Mouse (Mus musculus) right cerebral cortex, postnatal 14 days (tissue): ENCODE results near the gene Abi3.

Experiments used
- DNase-seq: peaks from one replicate; pipeline ENCODE4 v3.0.0; 2022

Gene Abi3

DNA sequence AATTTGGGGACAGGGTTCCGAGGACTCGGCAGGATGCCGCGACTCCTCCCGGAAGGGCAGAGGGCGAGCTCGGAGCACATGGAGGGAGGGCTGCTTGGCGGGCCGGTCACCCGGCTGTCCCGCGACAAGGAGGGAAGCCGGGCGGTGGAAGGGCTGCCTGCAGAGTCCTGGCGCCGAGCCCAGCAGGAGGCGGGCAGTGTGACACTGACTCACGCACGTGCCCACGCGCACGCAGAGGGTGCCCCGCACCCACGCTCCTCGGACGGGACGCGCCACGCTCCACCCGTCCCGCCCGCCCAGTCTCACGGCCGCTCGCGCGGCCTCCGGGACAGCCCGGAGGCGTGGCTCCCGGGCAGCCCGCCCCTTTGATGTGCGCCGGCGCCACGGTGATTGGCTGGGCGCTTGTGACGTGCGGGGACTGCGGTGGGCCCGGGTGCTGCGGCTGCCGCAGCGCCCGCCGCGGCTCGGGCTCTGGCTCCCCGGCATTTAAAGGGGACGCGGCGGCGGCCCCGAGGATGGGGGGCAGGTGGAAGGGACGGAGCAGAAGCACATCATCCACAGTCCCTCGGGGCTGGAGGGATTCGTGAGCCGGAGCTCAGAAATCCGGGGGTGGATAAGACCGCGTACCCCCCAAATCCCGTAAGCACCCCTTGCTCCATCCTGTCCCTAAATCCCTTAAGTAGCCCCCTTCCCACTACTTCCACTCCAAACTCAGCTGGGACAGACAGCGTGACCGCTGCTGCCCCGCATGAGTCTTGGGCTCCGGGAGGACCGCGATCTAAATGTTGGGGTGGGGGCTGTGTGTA lies 18.0 kb downstream of the Abi3 start, which contains the start of gene Phospho1:
Phospho1 (plus strand) TSS at position 429 of the 806 bp plus-strand sequence.
- DNase-seq, result peak; percentile 90

DNA sequence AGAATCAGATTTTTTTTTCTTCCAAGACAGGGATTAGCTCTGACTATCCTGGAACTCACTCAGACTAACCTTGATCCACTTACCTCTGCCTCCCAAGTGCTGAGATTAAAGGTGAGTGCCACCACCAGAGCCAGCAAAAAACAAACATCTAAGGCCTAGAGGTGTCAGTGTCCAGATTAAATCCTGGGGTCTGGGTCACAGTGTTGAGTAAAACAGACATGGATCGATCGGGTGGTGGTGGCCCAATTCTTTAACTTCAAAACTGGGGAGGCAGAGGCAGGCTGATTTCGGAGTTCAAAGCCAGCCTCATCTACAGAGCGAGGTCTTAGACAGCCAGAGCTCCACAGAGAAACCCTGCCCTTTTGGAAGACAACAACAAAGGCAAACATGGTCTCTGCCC lies 19.8 kb downstream of the Abi3 start:
- DNase-seq, result no peak

DNA sequence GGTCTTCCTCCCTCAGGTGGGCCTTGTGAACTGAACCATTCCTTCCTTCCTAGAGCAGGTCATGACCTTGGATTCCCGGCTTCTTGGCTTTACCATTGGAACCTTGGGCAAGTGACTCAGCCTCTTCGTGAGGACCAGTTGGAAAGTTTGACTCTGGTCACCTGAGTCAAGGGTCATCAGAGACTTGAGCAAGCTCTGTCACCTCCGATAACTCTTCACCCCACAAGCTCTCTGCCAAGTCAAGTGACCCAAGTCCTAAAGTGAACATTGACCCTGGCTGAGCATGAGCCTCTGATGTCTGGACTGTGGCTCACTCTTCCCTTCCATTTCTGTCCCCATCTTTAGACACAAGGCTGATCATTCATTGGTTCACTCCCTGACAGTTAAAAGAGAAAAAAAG lies 20.8 kb downstream of the Abi3 start:
- DNase-seq, result no peak

DNA sequence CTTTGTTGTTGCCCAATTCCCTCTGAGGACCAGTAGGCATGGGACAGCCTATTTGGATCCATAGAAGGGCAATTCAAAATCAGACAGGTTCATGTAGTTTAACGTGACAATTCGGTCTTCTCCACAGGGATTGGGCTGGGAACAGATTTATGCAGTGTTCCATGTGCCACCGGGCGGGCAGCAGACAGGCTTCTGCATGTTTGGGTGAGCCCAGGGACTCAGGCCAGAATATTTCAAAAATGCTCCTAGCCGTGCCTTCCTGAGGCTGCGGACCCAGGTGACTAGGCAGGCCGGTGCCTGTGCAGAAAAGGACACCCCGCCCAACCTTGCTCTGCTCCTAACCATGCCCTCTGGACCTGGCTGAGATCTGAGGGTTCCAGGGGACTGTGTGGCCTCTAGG lies 23.1 kb downstream of the Abi3 start:
- DNase-seq, result no peak

DNA sequence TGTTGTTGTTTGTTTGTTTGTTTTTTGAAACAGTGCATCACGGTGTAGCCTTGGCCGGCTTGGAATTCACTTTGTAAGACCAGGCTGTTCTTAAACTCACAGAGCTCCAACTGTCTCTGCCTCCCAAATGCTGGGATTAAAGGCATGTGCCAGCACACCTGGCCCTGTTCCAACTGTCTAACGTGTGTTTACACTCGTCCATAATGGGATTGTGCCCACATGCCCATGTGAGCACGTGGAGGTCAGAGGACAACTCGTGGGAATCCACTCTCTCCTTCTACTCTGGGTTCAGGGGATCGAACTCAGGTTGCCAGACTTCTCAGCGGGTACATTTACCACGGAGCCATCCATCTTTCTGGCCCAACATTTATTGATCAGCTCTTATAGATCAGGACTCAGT lies 26.9 kb downstream of the Abi3 start:
- DNase-seq, result no peak

DNA sequence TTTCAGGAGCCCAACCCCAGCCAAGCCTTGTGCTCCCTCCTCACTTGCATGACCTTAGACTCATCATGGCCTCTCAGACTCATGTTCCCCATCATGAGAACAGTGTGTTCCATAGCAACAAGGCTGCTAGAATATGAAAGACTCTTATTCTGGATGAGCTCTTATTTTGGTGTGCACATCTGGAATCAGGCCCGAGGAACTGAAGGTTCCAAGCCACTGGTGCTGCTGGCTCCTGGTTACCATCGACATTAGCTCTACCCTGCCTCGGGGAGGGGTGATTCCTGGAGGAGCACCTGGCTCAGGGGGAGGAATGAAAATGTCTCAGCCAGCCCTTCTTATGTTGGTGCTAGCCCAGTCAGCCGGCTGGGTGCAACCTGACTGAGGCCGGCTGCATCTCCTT lies 27.4 kb downstream of the Abi3 start:
- DNase-seq, result no peak

DNA sequence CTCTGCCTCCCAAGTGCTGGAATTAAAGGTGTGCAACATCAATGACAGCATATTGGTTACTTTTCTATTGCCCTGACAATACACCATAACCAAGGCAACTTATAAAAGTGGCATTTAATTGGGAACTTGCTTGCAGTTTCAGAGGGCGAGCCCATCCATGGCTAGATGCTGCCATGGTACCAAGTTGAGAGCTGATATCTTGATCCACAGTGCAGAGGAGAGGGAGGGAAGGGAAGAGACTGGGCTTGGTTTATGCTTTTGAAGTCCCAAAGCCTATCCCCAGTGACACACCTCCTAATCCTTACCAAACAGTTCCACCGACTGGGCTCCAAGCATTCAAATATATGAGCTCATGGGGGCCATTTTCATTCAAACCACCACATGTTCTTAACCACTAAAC lies 28.2 kb downstream of the Abi3 start:
- no peak for DNase-seq

DNA sequence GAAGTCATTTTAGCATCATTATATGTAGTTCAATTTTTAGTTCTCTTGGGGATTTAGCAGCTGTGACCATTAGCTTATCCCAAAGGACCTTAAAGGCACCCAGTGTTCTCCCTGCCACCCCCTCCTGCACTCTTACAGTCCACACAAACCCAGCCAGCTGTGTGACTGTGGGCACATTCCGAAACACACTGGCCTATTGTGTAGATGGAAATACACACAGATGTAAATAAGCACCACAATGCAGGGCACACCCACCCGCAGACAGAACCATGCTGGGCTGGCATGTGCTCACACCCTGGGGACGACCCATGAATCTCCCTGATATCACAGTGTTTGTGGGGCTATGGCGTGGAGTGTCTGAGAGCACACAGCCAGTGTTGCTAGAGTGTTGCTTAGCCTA lies 30.1 kb downstream of the Abi3 start:
- no peak for DNase-seq

DNA sequence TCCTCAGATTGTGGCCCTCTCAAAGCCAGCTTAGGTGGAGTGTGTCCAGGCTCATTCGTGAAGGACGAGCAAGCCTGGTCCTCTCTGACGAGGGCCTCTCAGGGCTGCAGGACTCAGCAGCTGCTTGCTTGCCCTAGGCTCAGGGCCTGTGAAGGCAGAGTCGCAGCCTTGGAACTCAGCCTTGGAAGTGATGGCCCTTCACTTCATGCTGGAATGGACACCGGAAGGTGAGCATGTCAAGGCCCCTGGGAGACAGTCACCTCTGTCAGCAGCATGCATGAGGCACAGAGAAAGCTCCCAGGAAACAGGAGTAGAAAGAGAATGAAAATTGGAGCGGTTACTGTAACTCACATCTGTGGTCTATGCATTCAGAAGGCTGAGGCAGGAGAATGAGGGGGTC lies 30.5 kb downstream of the Abi3 start:
- no peak for DNase-seq

DNA sequence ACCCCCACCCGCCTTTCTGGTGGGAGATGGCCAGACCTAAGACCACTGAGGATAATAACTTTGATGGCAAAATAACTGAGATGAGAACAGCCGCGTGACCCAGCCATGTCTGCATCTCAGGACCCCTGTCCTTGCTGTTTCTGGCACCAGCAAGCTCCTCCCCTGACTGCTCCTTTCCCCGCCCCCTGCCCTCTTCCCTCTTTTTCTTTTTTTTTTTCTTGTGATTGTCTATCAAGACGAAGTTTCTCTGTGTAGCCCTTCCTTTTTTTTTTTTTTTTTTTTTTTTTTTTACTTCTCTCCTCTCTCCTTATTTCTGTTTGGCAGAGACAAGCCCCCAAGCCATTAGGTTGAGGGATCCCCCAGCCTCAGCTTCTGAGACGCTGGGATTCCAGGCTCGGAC lies 31.4 kb downstream of the Abi3 start:
- DNase-seq, result no peak

DNA sequence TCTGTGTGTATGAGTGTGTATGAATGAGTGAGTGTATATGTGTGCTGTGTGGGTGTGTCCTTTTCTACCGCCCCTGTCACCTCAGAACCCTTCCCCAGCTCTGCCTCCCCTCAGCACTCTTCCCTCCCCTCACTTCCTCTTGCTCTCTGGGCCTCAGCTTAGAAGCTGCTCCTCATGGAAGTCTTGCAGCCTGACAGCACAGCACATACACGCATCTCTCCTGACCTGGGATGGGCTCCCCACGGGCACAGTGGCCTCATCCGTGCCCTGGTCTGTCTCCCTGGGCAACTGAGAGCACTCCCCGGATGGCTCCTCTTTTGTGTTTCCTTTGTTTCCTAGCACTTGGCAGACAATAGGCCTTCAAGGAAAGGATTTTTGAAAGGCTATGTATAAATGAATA lies 32.7 kb downstream of the Abi3 start:
- no peak for DNase-seq

DNA sequence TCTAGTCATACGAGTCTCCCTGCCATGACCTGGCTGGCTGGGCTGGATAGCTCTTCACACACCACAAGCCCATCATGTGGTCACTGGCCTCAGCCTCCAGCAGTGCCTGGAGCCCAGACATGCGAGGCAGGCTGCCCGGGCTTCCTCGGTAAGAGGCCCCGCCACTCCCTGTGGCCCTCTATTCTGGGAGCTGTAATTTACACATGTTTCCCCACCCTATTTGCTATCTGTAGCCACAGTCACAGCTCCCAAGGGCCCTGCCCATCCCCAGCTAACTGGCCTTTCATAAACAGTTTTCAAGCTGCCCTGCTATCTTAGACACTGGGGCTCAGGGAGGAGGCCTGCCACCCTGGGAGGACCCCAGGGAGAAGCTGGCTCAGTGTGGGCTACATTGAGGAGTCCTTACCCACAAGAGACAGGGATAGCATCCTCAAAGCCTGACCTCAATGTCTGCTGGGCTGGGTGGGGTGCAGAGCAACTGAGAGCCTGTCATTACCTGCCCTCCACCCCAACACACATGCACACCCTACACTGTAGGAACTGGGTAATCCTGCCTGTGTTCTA lies 33.7 kb downstream of the Abi3 start:
- DNase-seq, result no peak

DNA sequence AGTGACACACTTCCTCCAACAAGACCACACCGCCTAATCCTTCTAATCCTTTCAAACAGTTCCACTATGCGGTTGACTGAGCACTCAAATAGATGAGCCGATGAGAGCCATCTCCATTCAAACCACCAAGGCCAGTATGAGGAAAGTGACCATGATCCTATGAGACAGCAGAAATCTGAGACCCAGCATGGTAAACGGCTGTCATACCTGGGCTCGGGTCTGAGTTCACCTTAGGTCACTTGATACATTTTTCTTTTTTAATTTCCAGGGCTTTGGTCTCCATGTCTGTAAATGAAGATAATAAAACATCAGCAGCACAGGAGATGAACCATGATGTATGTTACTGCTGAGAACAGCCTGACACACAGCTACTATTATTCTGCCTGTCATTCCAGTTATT lies 34.4 kb downstream of the Abi3 start:
- no peak for DNase-seq

DNA sequence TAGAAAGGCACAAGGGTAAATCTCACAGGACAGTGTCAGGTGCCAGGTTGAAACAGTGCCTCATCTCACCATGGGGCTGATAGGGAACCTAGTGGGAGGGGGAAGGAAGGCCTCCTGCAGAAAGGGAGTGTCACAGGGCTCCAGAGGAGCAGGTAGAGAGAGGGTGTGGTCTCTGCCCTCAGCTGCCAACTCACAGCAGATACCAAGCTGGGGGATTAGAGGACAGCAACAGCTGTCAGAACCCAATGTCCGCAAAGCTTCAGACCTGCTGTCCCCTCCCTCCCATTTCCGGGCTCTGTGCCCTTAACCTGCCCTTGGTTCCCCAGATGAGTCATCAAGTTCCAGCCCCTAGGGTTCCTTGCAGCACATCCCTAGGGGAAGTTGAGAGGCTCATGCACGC lies 36.7 kb downstream of the Abi3 start:
- DNase-seq, result no peak

DNA sequence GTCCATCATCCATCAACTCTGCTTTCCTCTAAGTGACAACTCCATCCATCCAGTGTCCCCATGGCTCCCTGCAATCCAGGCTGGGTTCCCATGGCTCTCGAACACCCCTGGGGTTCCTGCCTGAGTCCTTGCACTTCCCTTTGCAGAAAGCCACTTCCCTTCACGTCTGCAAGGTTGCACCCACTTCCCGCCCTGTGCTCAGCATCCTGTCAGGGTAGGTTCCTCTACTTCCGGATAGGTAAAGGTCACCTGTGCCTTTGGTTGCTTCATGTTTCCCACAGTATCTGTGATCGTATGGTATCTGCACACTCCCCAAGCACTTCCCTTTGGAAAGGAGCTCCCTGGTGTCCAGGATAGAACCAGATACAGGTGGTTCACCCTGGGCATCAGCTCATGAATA lies 37.3 kb downstream of the Abi3 start:
- DNase-seq, result no peak

DNA sequence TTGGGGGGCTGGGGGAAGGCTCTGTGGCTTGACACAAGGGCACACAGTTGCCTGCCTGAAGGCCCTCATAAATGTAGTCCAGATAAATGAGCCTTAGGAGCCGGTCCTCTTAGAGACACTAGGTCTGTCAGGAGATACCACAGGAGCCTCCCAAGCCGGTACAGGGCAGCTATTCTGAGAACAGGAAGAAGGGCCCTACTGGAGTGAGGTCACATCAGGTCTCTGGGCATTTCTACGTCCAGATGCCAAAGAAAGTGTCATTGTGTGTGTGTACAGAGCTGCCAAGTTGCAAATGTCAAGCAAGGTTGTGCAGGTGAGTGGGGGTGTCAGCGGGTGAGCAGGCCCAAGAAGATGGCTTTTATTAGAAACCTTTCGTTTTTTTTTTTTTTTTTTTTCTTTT lies 46.7 kb downstream of the Abi3 start:
- no peak for DNase-seq

DNA sequence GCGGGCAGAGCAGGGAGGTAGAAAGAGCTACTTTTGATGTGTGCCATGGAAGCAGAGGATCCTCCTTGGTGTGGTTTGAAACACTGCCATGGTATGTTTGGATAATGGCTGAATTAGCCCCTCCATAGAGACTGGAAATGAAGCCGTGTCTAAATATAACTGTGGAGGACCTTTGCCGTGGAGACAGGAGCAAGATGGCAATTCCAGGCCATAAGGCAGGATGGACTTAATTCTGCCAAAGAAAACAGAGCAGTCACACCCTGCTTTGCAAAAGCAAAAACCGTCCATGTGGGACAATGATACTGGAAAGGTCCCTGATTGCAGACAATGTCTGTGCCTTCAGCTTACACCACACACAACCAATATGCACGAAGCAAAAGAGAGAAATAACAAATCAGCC lies 48.1 kb downstream of the Abi3 start:
- no peak for DNase-seq

DNA sequence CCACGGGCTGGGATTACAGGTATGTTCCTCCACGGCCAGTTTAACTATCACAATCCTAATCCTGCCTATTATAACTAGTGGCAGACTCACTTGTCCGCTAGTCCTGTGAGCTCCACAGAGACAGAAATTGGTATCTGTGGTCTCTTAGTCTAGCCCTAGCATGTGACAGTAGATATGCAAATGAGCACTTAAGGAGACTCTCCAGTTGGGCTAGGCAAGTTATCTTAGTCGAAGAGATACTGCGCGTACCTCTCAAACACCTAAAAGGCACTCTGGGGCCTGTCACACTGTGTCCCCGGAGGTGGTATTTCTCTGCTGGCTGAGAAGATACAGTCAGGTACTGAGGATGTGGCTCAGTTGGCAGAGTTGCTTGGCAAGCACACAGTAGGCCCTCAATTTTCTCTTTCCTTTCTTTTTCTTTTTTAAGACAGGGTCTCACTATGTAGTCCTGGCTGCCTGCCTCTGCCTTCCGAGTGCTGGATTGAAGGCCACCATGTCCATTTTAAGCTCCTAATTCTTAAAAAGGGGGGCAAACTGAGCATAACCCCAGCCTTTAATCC lies 49.2 kb downstream of the Abi3 start:
- no peak for DNase-seq

DNA sequence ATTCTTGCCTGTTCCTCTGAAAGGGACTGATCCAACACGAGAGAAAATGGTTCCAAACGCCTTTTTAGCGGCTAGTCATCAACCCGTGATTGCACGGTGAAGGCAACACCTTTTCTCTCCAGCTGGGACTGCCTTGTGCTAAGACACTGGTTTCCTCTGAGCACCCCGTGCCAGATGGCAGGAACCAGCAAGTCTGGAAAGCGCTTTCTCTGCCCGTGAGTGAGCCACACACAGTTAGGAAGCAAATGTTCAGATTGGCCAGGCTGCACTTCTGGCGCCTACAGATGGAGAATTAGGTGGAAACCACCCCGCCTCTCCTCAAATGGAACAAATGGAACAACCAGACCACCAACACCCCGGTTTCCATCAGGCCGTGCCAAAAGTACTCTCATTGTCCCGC lies 50.5 kb downstream of the Abi3 start:
- peak; percentile 40 for DNase-seq

DNA sequence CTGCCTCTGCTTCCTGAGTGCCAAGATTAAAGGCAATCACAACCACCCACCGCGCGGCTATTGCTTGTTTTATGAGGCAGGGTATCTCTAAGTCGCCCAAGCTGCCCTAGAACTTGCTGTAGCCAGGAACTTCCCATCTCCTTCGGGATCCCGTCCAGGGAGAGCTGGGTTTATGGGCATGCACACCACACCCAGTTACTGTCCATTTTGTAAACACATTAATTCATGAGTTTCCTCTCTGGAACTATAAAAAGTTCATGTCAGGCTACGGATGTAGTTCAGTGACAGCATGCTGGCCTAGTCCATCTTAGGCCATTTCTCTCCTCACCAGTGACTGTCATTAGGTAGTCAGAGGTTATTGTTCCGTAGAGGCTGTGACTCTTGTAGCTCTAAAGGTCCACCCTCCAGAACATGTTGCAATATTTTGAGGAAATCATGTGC lies 52.8 kb downstream of the Abi3 start:
- DNase-seq, result no peak

DNA sequence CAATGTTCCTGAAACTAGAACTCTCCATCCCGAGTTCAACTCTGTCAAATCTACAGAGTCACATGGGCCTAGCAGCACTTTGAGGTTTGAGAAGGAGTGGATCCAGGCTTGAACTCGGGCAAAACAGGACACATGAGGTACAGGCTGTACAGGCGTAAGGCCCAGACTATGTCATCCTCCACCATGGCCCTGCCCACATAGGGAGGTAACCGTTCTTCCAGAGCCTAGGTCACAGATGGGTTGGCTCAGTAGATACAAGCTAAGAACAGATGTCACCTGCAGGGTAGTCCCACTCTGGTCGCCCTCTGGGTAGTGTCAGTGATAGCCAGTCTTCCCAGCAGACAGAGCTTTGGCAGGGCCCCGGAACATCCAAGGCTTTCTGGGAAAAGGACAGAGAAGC lies 55.8 kb downstream of the Abi3 start:
- DNase-seq, result no peak

DNA sequence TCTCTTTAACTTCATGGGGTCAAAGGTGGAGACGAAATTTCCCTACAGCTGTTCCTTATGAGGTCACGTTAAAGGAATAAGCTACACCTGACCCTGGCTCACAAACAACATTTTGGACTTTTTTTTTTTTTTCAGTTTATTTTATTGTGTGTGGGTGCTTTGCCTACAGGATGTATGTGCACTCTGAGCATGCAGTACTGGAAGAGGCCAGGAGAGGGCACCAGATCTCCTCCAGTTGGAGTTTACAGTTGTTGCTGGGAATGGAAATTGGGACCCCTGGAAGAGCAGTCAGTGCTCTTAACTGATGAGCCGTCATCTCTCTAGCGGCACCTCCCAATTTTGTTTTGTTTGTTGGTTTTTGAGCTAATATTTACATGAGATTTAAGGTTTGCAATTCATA lies 56.6 kb downstream of the Abi3 start:
- no peak for DNase-seq

DNA sequence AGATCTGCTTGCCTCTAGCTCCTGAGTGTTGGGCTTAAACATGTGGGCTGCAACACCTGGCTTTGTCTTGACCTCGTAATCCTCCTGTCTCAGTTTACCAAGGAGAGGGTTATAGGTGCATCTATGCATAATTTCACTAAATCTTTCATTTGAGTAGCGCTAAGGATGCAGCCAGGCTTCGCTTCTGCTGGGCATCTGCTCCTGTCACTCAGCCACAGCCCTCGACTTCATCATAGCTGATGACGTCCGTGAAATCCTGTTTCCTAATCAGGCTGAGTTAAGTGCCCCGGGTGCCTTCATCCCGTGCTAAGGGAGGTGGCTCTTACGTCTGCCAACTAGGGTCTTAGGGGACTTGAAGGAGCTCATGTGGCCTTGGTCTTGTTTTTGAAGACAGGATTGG lies 58.3 kb downstream of the Abi3 start:
- DNase-seq, result no peak

DNA sequence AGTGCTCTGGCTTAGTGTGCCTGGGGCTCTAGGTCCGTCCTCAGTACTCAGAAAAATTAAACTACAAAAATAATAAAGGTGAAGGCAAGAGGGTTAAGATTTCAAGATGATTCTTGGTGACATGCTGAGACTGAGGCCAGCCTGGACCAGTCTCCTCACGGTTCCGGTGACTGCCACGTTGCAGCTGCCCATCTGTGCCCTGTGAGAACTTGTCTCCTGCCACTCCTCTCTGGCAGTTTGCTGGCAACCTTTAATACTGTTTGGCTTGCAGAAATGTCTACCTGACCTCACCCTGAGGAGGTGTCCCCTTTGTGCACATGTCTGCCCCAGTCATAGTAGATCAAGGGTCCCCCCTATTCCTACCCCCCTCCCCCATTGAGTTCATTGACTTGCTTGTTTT lies 58.8 kb downstream of the Abi3 start:
- DNase-seq, result no peak

DNA sequence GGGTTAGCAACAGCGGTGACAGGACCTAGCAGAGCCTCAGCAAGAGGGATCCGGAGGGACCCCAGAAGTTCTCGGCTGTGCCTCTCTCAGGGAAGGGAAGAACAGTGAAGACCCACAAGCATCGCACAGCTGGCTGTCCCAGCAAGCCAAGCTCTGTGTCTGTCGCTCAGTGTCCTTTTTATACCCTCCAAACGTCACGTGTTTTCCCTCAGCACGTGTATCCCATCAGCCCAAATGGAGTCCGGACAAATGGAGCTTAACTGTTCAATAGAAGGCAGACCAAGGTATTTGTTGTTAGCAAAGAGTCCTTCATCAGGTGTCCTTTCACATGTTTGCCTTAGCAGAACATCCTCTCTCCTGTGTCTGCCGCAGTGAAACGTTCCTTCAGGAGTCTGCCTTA lies 60.7 kb downstream of the Abi3 start:
- no peak for DNase-seq
